Mouse (Mus musculus): ENCODE measurements around the gene Myg1.

DNA sequence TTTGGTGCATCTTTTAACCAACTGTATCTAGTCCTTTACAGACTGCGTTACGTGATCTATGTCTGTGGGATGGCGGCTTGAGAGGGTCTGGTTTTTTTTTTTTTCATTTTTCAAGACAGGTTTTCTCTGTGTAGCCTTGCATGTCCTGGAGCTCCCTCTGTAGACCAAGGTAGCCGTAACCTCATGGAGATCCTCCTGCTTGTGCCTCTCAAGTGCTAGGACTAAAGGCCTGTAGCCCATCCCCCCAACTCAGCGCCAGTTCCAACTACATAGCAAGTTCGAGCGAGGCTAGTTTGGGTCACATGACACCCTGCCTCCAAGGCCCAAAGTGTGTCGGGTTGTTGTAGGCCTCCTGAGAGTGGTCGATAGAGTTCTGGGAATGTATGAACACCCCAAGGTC lies 22.8 kb upstream of the Myg1 start:
- TF ChIP-seq POLR2A (IDR thresholded peaks at IDR 0.05; ENCODE audit: borderline replicate concordance, control insufficient read depth, low read depth, low read length) (no peak), CTCF (IDR thresholded peaks at IDR 0.05; ENCODE audit: control insufficient read depth, insufficient read depth, low read length) (no peak)
